Mouse (Mus musculus): ENCODE data around the gene Ctdspl.

DNA sequence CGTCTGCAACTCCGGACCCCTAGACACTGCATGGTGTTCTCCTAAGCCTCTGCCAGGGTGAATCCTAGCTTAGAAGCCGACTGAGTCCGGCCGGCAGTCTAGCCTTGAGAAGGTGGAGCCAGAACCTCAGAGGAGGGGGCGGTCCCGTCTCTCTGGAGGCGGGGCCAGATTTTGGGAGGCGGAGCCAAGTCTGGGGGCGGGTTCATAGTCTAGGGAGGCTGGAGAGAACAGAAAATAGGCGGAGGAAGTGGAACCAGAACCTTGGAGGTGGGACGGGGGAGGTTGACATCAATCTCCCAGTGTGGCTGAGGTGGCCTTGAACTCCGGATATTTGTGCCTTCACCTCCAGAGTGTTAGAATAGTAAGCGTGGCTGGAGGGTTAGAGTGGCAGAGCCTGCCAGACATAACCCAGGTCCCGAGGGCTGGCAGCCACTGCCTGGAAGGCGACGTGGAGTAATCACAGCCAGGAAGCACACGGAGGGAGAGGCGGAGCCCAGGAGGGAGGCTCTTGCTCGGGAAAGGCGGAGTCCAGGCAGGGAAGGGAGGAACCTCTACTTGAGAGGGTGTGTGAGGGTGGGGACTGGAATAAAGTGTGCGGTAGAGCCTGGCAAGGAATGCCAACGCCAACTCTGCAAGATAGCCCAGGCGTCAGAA lies 162.0 kb downstream of the Ctdspl start:
- TF ChIP-seq TCF12 (IDR thresholded peaks at IDR 0.05; ENCODE audit: insufficient read depth, poor library complexity, severe bottlenecking) (no peak), POLR2A (IDR thresholded peaks at IDR 0.05; ENCODE audit: insufficient read length, low read depth) (peak; percentile 35), SRF (IDR thresholded peaks at IDR 0.05; ENCODE audit: control insufficient read depth, insufficient read length, low read depth) (no peak), E2F4 (IDR thresholded peaks at IDR 0.05; ENCODE audit: insufficient read depth) (no peak), MAX (IDR thresholded peaks at IDR 0.05; ENCODE audit: low read depth) (no peak), USF1 (IDR thresholded peaks at IDR 0.05; ENCODE audit: low read depth) (no peak), CEBPB (IDR thresholded peaks at IDR 0.05; ENCODE audit: insufficient read depth, poor library complexity, severe bottlenecking) (no peak), MYOD1 (IDR thresholded peaks at IDR 0.05; ENCODE audit: control insufficient read depth in 1 of 3, insufficient read length in 2 of 3, low read depth in 2 of 3) (no peak)

Data from myocyte (in vitro differentiated cells).